Mouse (Mus musculus): ENCODE results near the gene Fus. TPM values are rescaled to one million over a fixed set of nuclear protein-coding genes. Genes with fewer than 3 reads are reported as not detected.

Fus gene
- polyA plus RNA-seq, 1 experiment from 2014 or later: 57.7 TPM

DNA sequence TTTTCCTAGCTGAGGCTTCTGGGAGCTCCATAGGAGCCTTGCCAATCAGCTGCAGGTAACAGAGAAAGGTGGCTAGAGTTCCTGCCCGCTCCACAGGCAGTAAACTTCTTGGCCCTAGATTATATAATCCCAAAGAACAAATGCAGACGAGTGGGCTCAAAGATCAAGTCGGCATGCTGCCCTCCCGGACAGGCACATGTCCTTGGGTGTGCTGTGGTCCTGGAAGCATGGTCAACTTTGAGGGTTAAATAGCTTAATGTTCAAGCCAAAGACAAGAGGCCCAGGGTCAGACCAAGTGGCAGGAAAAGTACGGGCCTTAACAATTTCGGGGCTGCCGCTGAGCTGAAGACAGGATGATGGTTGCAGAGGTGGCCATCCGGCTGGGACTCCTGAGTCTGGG is 41.2 kb upstream of the Fus start:
- no peak overlapping the region for H3K9ac ChIP-seq (replicated peaks; ENCODE audit: low read length)
- H3K27me3 ChIP-seq (ENCODE audit: control insufficient read depth, insufficient read depth, low read length): peaks cover 4% of the 10 kb centered on the region; the same call in 1 of the 2 replicates
- no peak overlapping the region for H3K27ac ChIP-seq (replicated peaks; ENCODE audit: low read depth, low read length)
- H3K36me3 ChIP-seq (replicated peaks; ENCODE audit: control insufficient read depth, insufficient read depth, low read depth, low read length): no peaks in the 10 kb centered on the region; the same call in 1 of the 2 replicates
- ATAC-seq (replicated peaks; ENCODE audit: insufficient number of reproducible peaks, low FRiP score, low TSS enrichment, low read depth): no peak
- no peaks in the 10 kb centered on the region; the same call in 1 of the 2 replicates for H3K4me1 ChIP-seq (ENCODE audit: control insufficient read depth, insufficient read depth, low read length)
- H3K4me2 ChIP-seq (ENCODE audit: low read depth, low read length): no peak overlapping the region
- no peak overlapping the region for H3K4me3 ChIP-seq (ENCODE audit: low read depth, low read length)
- H3K9me3 ChIP-seq (replicated peaks; ENCODE audit: control insufficient read depth, low read length): no peaks in the 10 kb centered on the region
- no peak for DNase-seq (ENCODE audit: low spot score)
- WGBS: 85% methylated on average over 8 of the region's 8 CpGs

DNA sequence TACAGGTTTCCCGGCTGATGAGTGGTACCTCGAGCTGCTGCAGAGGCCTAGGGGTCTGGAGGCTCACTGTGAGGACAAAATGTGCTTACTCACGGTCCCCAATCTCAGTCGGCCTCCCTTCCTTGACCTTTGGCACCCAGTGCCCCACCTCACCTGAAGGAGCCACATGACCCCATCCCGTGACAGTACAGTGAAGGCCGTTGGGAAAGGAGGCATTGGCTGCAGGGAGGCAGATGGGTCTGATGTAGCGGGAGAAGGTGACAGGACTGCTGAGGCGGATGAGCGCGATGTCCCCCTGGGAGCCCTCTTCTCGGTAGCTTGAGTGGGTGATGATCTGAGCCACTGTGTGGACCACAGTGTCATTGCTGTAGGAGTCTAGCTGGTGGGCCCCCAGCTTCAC is 40.4 kb upstream of the Fus start:
- Histone ChIP-seq H3K27me3 (ENCODE audit: control insufficient read depth, insufficient read depth, low read length) (peaks cover 4% of the 10 kb centered on the region; the same call in 1 of the 2 replicates), H3K27ac (replicated peaks; ENCODE audit: low read depth, low read length) (no peak overlapping the region), H3K4me3 (ENCODE audit: low read depth, low read length) (no peak overlapping the region), H3K9ac (replicated peaks; ENCODE audit: low read length) (no peak overlapping the region), H3K4me2 (ENCODE audit: low read depth, low read length) (no peak overlapping the region), H3K4me1 (ENCODE audit: control insufficient read depth, insufficient read depth, low read length) (no peaks in the 10 kb centered on the region; the same call in 1 of the 2 replicates), H3K36me3 (replicated peaks; ENCODE audit: control insufficient read depth, insufficient read depth, low read depth, low read length) (no peaks in the 10 kb centered on the region; the same call in 1 of the 2 replicates), H3K9me3 (replicated peaks; ENCODE audit: control insufficient read depth, low read length) (no peaks in the 10 kb centered on the region)
- DNase-seq (ENCODE audit: low spot score) (no peak), ATAC-seq (replicated peaks; ENCODE audit: insufficient number of reproducible peaks, low FRiP score, low TSS enrichment, low read depth) (no peak)
- 87% methylated on average over 11 of the region's 11 CpGs for WGBS

DNA sequence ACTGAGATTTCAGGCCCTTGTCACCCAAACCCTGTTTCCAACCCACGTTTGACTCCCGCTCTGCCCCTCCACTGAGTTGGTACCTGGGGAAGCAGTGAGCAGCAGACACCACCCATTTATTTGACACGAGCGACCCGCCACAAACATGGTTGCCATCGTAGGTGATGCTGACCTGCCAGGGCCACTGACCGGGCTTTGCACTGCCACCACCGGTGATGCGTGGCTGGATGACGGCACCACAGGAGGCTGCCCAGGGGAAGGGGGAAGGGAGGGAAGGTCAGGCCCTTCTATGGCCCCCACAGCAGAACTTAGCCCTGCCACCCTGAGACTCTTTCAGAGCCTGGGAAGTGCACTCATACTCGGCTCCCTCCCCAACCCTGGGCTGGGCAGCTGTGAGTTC is 39.5 kb upstream of the Fus start:
- H3K9me3 ChIP-seq (replicated peaks; ENCODE audit: control insufficient read depth, low read length): no peaks in the 10 kb centered on the region
- H3K27me3 ChIP-seq (ENCODE audit: control insufficient read depth, insufficient read depth, low read length): peaks cover 4% of the 10 kb centered on the region; the same call in 1 of the 2 replicates
- no peak for DNase-seq (ENCODE audit: low spot score)
- WGBS: 84% methylated on average over 10 of the region's 11 CpGs
- no peaks in the 10 kb centered on the region; the same call in 1 of the 2 replicates for H3K36me3 ChIP-seq (replicated peaks; ENCODE audit: control insufficient read depth, insufficient read depth, low read depth, low read length)
- H3K27ac ChIP-seq (replicated peaks; ENCODE audit: low read depth, low read length): no peak overlapping the region
- H3K4me2 ChIP-seq (ENCODE audit: low read depth, low read length): no peak overlapping the region
- H3K4me1 ChIP-seq (ENCODE audit: control insufficient read depth, insufficient read depth, low read length): no peaks in the 10 kb centered on the region; the same call in 1 of the 2 replicates
- no peak overlapping the region for H3K9ac ChIP-seq (replicated peaks; ENCODE audit: low read length)
- no peak overlapping the region for H3K4me3 ChIP-seq (ENCODE audit: low read depth, low read length)
- ATAC-seq (replicated peaks; ENCODE audit: insufficient number of reproducible peaks, low FRiP score, low TSS enrichment, low read depth): no peak

DNA sequence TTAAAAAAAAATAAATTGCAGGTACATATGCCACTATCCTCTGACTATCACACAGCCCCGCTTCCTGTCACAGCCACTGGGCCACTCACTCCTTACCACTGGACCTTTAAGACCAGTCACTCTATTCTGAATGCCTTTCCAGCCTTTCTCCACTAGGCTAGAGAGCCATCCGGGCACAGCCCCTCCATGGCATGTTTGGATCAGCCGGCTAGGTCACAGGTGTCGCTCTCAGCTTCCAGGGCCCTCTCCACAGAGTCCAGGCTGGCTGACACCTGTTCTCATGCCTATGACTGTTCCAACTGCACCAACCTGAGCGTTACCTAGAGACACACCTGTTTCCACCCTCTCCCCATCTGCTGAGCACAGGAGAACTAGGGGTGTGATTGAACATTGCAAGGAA is 38.7 kb upstream of the Fus start:
- DNase-seq (ENCODE audit: low spot score): no peak
- H3K9ac ChIP-seq (replicated peaks; ENCODE audit: low read length): no peak overlapping the region; the same call in 1 of the 2 replicates
- 47% methylated on average over 5 of the region's 5 CpGs for WGBS
- peaks cover 4% of the 10 kb centered on the region; the same call in 1 of the 2 replicates for H3K27me3 ChIP-seq (ENCODE audit: control insufficient read depth, insufficient read depth, low read length)
- peak overlapping the region; percentile 38; the same call in 1 of the 2 replicates for H3K4me2 ChIP-seq (ENCODE audit: low read depth, low read length)
- H3K9me3 ChIP-seq (replicated peaks; ENCODE audit: control insufficient read depth, low read length): no peaks in the 10 kb centered on the region
- H3K27ac ChIP-seq (replicated peaks; ENCODE audit: low read depth, low read length): no peak overlapping the region
- no peak for ATAC-seq (replicated peaks; ENCODE audit: insufficient number of reproducible peaks, low FRiP score, low TSS enrichment, low read depth)
- no peaks in the 10 kb centered on the region; the same call in 1 of the 2 replicates for H3K36me3 ChIP-seq (replicated peaks; ENCODE audit: control insufficient read depth, insufficient read depth, low read depth, low read length)
- no peak overlapping the region for H3K4me3 ChIP-seq (ENCODE audit: low read depth, low read length)
- H3K4me1 ChIP-seq (ENCODE audit: control insufficient read depth, insufficient read depth, low read length): no peaks in the 10 kb centered on the region; the same call in 1 of the 2 replicates

DNA sequence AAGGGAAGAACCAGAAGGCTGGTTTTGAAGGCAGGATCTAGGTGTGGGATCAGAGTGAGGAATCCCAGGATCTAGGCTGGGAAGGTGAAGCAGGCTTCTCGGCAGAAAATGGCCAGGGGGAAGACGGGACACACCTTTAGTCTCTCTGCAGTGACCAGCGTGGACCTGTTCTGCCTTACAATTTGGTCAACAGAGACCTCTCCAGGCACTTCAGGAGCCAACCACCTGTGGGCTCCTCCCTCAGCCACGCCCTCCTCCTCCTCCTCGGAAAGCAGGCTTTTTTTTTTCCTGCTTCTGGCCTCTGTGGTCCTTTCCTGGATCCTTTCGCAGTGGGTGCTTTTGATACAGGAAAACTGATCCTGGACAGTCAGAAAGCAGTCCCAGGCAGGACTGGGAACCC is 37.3 kb upstream of the Fus start, which contains the start of gene Prss8:
Prss8 (minus strand) TSS at position 182 of the 400 bp plus-strand sequence.
- H3K4me3 ChIP-seq (ENCODE audit: low read depth, low read length): peak within 1 kb of the TSS; percentile 11
- peak within 1 kb of the TSS; percentile 38; the same call in 1 of the 2 replicates for H3K4me2 ChIP-seq (ENCODE audit: low read depth, low read length)
- no peak within 1 kb of the TSS for H3K27ac ChIP-seq (replicated peaks; ENCODE audit: low read depth, low read length)
- no peaks in the 10 kb centered on the region; the same call in 1 of the 2 replicates for H3K4me1 ChIP-seq (ENCODE audit: control insufficient read depth, insufficient read depth, low read length)
- peaks cover 4% of the 10 kb centered on the region; the same call in 1 of the 2 replicates for H3K27me3 ChIP-seq (ENCODE audit: control insufficient read depth, insufficient read depth, low read length)
- DNase-seq (ENCODE audit: low spot score): peak; percentile 25
- no peak for ATAC-seq (replicated peaks; ENCODE audit: insufficient number of reproducible peaks, low FRiP score, low TSS enrichment, low read depth)
- no peaks in the 10 kb centered on the region for H3K9me3 ChIP-seq (replicated peaks; ENCODE audit: control insufficient read depth, low read length)
- H3K36me3 ChIP-seq (replicated peaks; ENCODE audit: control insufficient read depth, insufficient read depth, low read depth, low read length): no peaks in the 10 kb centered on the region
- 10% methylated on average over 6 of the region's 6 CpGs for WGBS
- peak within 1 kb of the TSS; percentile 51 for H3K9ac ChIP-seq (replicated peaks; ENCODE audit: low read length)

DNA sequence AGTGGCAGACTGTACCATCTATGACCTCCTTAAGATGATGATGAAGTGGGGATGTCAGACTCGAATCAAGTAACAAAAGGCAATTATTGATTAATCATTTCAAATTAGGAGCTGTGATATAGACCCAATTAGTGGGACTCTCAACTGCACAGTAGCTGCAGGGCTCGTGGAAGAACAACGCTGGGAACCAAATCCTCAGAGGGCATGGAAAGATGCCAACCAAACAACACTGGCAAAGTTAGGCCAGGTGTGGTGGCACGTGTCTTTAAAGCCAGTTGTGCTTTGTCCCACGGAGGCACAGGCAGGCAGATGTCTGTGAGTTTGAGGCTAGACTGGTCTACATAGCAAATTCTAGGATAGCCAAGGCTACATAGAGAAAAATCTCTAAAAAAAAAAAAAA is 36.6 kb upstream of the Fus start:
- Histone ChIP-seq H3K9ac (replicated peaks; ENCODE audit: low read length) (no peak overlapping the region), H3K4me3 (ENCODE audit: low read depth, low read length) (no peak overlapping the region), H3K36me3 (replicated peaks; ENCODE audit: control insufficient read depth, insufficient read depth, low read depth, low read length) (no peaks in the 10 kb centered on the region), H3K4me2 (ENCODE audit: low read depth, low read length) (no peak overlapping the region), H3K9me3 (replicated peaks; ENCODE audit: control insufficient read depth, low read length) (no peaks in the 10 kb centered on the region), H3K27me3 (ENCODE audit: control insufficient read depth, insufficient read depth, low read length) (peaks cover 4% of the 10 kb centered on the region; the same call in 1 of the 2 replicates), H3K4me1 (ENCODE audit: control insufficient read depth, insufficient read depth, low read length) (no peaks in the 10 kb centered on the region; the same call in 1 of the 2 replicates), H3K27ac (replicated peaks; ENCODE audit: low read depth, low read length) (no peak overlapping the region)
- 78% methylated on average over 5 of the region's 5 CpGs for WGBS
- no peak for DNase-seq (ENCODE audit: low spot score)
- ATAC-seq (replicated peaks; ENCODE audit: insufficient number of reproducible peaks, low FRiP score, low TSS enrichment, low read depth): no peak

DNA sequence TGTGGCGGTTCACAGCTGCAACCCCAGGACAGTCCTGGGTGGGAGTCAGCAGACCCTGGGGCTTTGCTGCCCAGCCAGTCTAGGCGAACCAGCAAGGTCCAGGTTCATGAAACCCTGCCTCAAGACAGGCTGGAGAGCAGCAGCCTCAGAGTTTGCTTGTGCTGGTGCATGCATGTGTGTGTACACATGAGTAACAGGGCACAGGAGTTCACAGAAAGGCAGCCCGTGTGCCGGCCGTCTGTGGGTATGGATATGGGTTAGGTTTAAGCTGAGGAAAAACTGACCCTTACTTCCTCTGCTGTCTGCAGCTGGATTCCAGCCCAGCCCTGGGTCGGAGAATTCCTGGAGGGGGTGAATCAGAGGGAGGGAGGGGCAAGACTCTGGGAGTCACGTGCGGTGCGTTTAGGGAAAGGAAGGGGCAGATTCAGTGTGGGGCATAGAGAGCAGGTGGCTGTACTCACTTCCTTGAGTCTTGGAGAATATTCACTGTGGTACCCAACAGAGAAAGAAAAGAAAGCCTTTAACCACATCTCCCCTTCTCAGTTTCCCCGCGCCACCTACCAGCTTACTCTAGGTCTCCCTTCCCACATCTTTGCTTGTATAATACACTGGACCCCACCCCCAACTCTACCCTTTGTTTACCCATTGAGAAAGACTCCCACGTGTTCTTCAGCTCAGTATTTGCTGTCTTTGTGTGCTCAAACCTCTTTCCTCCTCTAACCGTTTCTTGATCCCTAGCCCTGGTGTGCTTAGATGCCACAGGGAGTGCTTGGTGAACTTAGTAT is 35.7 kb upstream of the Fus start:
- Histone ChIP-seq H3K4me2 (ENCODE audit: low read depth, low read length) (no peak overlapping the region), H3K4me1 (ENCODE audit: control insufficient read depth, insufficient read depth, low read length) (no peaks in the 10 kb centered on the region; the same call in 1 of the 2 replicates), H3K27ac (replicated peaks; ENCODE audit: low read depth, low read length) (0 out of 2 replicates have a peak overlapping the region, but pooled peaks have one; percentile 41), H3K9ac (replicated peaks; ENCODE audit: low read length) (no peak overlapping the region), H3K4me3 (ENCODE audit: low read depth, low read length) (no peak overlapping the region), H3K27me3 (ENCODE audit: control insufficient read depth, insufficient read depth, low read length) (peaks cover 4% of the 10 kb centered on the region; the same call in 1 of the 2 replicates), H3K9me3 (replicated peaks; ENCODE audit: control insufficient read depth, low read length) (no peaks in the 10 kb centered on the region), H3K36me3 (replicated peaks; ENCODE audit: control insufficient read depth, insufficient read depth, low read depth, low read length) (no peaks in the 10 kb centered on the region)
- 23% methylated on average over 13 of the region's 13 CpGs for WGBS
- DNase-seq (ENCODE audit: low spot score): peak; percentile 25
- ATAC-seq (replicated peaks; ENCODE audit: insufficient number of reproducible peaks, low FRiP score, low TSS enrichment, low read depth): no peak
